Mouse (Mus musculus) ES-E14 (cell line): ENCODE results near the gene Adcy7.

ENCODE experiments used
- CHD2 ChIP-seq: IDR thresholded peaks from 2 replicates; pipeline ENCODE4 v1.6.1; 2014; ENCODE audit warnings: mild to moderate bottlenecking, low read depth, low read length, inconsistent platforms
- MAFK ChIP-seq: IDR thresholded peaks from 2 replicates; pipeline ENCODE4 v1.6.1; 2014; ENCODE audit warnings: mild to moderate bottlenecking, low read depth, low read length, inconsistent platforms; ENCODE audit not compliant: insufficient read depth

GRCm38 (mm10) chr8:88339221-88339620 is 67.0 kb downstream of the Adcy7 start:
- TF ChIP-seq CHD2 (no peak), MAFK (no peak)
